Mouse (Mus musculus) liver, adult (tissue): ENCODE results near the gene Smndc1.

Experiments used
- GATA4 ChIP-seq: IDR thresholded peaks from 2 replicates; pipeline ENCODE4 v1.6.1; 2014; ENCODE audit warnings: mild to moderate bottlenecking, low read length; ENCODE audit not compliant: insufficient replicate concordance

The Smndc1 gene

DNA sequence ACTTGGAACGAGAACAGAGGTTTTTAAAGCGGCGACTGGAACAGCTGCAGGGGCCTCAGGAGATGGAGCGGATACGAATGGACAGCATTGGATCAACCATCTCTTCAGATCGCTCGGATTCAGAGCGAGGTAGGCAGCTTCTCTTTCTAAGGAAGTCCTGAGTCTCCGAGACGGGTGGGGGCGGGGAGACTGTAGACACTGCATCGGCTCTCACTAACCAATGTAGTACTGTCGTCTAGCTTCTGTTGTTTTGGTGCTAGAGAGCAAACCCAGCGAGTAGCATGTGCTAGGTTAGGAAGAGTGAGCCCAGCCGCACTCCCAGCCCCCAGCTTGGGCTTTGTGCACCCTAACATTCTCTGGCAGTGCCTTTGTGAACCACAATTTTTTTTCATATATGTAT, 20.1 kb downstream of the Smndc1 start:
- TF ChIP-seq GATA4, result no peak

DNA sequence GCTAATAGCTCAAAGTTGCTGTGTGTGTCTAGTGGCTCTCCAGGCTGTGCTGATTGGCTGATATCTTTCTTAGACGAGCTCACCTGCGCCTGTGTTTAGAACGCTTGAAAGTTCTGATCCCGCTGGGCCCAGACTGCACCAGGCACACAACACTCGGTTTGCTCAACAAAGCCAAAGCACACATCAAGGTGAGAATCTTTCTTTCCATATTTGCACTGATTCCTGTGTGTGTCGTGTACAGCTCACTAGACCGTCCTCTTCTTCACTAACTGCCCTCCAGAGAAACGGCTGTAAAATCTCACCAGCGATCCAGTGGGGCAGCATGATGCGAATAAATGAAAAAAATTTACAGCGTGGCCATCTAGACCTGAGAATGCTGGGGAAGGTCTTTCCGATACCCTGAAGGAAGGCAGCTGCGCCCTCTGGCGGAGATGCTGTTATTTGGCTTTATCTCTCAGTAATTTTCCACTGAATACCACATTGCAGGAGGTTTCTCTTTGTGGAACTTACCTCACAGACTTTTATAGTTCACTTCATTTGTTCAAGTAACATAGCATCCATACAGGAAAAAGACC, 20.8 kb downstream of the Smndc1 start:
- no peak for TF ChIP-seq GATA4

DNA sequence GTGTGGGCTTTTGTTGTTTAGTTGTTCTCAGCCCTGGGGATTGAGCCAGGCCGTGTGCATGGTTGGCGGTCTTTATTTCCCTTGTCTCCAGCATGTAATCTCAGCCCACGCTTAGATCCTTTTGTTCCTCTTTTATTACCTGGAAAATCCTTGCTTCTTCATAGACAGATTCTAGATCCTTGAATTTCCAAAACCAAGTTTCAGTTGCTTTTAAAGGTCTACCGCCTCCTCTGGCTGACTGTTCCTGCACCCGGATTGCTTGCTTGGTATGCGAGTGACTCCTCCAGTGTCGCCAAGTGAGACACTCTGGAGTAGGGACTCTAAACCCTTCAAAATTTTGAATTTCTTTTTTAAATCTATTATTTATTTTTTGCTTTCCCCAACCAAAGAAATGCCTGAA, 23.5 kb downstream of the Smndc1 start:
- no peak for TF ChIP-seq GATA4

DNA sequence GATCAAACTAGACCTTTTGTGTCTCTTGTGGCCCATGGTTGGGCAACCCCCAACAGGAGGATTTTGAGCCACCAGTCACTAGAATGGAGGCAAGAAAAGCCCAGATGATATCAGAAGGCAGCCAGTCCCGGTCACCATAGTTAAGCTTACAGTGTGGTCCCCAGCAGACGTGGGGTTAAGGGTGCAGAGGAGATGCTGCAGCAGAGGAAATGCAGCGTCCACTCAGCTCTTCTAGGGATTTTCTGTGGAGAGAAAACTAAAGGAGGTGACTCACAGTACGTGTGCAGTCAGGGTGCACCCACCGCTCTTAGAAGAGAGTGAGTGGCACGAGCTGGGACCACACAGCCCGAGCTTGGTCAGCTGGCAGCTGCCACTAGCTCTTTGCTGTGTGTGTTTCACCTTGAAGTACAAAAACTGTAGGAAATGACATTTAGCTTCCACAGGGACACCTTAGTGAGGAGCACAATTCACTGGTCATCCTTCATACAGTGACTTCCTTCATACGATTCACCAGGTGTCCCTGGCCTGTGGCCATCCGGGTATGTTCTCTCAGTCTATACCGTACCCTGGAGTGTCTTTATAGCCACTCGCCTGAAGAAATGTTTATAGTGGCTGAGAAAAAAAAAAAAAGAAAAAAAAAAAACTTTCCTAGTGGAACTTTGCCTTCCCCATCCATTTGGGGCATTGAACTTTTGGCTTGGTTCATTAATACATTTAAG, 24.2 kb downstream of the Smndc1 start:
- no peak for TF ChIP-seq GATA4

DNA sequence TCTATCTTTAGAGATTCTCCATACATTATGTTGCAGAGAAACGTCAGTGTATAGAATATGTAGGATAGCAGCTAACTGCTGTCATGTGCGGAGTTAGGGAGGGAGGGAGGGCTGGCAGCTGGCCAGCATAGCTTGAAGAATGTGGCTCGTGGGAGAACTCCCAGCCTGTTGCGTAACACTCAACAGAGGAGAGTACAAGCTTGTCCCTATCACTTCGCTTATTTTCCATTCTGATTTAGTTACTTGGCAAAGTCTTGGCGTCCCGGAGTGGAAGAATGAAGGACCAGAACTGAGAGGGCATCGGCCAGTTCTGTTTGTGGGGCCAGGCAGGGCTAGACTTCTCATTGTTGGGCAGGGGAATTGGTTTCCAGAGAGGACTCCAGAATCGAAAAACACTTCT, 25.4 kb downstream of the Smndc1 start:
- TF ChIP-seq GATA4, result no peak

DNA sequence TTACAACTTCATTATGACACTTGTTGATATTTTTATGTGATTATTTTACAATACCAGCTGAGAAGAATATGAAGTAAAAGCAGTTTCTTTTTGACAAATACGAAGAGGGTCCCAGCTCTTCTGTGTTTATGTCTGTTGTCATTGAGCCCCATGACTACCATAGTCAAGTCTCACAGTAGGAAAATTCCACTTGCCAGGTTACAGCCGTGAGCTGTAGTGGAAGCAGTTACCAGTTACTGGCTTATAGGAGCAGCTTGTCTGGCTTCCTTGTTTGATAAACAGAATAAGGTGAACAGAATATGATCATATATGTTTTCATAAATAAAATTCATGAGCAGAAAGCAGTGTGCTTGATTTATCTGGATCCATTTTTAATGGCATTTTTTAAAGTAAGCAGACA, 25.8 kb downstream of the Smndc1 start:
- TF ChIP-seq GATA4, result no peak

DNA sequence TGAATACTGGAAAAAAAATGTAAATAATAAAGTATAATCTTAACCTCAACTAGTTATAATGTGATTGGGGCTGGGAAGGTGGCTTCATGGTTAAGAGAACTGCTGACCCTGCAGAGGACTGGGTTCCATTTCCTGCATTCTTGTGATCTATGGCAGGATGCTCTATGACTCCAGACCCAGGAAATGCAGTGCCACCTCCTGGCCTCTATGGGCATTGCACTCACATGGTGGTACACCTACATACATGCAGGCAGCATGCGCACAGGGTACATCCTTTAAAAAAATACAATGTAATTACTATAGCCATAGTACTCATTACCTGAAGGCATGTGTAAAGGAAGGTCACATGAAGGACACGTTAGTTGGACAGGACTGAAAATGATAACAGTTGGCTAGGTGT, 27.4 kb downstream of the Smndc1 start:
- no peak for TF ChIP-seq GATA4

DNA sequence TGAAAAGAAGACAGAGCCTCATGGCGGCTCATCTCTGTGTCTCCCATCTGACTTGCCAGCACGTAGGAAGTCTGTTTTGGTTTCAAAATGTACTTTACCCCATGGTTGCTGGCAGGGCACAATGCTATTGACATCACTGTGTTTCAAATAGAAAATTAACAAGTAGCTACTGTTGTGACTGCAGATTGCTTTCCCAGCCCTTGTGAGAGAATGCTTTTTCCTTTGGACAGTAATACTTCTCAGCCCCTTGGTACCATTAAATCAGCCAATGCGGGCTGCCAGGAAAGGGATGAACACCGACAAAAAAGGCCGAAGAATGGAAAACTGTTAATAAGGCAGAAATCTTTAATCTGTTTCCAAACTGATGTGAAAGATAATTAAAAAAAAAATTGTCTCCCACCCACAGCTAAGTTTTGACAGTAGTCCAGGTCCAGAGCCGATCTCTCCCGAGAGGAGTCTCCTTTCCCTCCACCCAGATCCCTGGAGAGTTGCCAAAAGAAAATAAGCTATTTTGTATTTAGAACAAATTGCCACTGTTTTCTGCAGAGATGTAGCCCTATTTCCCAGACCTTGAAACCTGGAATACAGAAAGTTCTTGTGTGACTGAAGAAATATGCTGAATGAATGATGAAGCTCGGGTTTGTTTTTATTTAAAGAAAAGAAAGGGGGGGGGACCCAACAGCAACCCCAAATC, 30.0 kb downstream of the Smndc1 start:
- TF ChIP-seq GATA4, result no peak

DNA sequence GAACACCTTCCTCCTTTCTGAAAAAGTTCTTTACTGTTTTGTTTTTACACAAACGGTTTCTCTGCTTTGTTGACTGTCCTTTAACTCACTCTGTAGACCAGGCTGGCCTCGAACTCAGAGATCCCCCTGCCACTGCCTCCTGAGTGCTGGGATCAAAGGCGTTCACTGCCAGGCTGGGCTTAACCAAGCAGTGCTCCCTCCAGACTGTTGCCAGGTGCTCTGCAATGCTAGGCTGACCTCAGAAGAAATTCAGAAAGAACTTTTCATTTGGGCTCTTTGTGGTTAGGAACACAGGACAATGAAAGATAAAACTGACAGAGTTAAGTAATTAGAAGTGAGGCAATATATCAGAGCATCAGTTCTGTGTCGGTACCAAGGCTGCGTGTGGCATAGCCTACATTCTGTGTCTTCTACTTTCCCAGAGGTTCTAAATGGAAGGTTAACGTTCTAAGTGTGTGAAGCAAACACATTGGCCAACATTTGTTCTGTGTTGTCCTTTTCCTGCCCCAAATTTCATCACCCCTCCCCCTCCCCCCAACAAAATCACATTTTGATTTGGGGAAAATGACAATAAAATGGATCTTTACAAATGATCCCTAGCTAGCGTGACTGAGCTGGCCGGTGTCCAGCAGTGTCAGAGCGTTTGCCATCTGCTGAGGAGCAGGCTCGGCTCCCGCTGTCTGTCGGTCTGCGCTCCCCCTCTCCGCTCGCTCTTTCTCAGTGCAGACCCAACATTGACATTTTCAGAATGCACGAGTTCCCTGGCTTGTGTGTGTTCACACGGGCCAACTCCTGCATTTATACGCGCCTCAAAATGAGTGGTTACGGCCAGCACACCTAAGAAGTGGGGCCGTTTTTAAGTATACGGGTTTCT, 31.0 kb downstream of the Smndc1 start:
- TF ChIP-seq GATA4, result no peak

DNA sequence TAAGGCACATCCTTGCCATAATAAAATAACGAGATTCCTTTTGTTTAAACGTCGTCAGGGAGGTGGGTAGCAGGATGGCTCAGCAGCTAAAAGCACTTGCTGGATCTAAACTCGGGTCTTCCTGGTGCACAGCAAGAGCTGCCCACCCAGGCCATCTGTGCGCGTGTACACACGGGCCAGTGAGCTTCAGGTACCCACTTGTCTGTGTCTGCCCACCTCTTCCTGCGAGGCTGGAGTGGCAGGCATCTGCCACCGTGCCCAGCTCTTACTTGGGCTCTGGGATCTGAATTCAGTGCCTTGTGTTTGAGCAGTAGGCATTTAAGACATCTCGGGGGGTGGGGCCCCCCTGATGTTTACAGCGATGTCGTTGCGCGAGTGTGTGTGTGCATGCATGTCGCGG, 35.3 kb downstream of the Smndc1 start:
- no peak for TF ChIP-seq GATA4

DNA sequence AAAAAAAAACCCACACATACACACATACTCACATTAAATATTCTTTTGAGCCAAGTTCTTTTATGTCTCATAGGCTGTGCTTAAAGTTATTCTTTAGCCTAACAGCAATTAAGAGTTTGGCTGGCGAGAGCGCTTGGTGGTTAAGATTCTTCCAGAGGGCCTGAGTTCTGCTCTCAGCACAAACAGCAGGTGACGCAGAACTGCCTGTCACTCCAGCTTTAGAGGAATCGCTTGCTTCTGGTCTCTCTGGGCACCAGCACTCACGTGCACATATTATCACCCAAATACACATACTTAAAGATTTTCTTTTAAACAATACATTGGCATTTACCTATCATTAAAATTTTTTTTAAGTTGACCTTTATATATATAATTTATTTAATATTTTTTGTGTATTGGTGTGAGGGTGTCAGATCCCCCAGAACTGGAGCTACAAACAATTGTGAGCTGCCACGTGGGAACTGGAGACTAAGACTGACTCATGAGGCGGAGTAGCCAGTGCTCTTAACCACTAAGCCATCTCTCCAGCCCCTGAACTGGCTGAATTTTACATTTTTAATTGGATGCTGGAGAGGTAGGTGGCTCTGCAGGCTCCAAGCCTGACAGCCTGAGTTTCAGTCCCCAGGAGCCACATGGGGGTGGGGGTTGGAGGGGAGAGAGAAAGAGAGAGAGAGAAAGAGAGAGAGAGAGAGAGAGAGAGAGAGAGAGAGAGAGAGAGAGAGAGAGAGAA, 35.9 kb downstream of the Smndc1 start:
- no peak for TF ChIP-seq GATA4

DNA sequence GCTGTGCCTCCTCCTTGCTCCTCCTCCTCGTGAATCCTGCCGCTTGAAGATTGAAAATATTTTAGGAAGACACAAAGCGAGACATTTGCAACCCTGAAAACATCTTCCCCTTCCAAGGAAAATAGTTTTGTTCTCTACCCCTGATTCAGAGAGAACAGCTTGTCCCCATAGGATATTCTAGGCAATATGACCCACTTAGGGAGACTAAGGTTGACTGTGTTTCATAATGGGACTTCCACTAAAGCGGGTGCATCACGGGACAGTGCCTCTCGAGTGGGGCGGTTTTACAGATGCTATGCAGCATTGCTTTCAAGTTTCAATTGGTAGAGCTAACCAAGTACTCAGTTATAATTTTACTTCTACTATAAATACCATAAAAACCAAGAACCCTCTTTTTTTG, 36.5 kb downstream of the Smndc1 start:
- no peak for TF ChIP-seq GATA4

DNA sequence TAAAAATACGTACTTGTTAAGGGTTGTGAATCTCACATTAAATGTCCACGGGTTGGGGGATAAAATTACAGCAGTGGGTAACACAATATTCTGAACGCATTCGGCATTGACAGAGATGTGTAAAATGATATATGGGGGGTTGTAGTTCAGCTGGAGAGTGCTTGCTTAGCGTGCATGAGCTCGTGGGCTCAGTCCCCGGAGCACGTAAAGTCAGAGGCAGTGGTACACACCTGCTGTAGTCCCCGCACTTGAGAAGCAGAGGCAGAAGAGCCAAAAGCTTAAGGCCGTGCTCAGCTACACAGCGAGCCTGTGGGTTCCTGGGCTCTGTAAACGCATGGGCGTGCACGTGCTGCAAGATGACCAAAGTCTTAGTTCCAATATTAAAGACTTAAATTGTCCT, 44.6 kb downstream of the Smndc1 start:
- no peak for TF ChIP-seq GATA4

DNA sequence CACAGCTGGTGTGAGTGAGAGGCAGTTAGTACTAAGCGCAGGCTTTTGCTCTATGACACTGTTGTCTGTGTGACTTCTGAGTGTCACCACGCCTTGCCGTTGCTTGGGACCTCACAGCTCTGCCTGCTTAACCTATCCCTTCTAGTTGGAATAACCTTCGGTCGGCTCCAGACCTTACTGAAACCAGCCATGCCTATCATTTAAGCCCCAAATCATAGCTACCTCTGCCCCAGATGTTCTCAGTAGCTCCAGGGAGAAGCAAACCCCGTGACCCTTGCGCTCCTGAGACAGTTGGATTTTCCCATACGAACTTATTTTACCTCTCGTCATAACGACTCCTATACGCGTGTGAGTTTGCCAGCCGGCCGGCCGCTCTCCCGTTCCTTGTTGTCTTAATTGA, 46.3 kb downstream of the Smndc1 start:
- no peak for TF ChIP-seq GATA4

DNA sequence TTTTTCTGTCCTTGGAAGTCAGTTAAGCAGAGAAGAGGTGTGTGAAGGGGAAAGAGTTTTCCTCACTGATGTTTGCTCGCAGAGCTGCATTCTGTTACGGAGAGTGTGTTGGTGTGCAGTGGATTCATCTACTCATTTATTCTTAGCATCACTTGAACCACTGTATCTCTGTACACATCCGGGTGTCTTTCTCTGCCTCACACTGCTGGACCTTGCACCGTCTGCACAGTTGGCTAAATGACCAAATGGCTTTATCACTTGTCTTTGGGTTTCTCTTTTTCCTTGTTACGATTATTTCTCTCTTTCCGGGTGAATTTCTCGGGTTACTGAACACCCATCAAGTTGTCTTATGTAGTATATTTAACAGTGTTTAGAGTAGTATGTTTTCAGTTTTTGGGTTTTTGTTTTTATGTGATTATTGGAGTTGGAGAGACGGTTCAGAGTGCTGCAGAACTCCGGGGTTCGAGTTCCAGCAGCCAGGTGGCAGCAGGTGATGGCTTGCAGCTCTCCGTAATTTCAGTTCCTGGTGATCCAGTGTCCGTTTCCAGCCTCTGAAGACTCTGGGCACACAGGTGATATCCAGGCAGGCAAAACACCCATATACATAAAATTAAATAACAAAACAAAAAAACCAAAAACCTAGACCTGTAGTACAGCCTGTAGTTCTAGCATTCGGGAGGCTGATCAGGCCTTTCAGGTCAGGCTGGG, 47.0 kb downstream of the Smndc1 start:
- TF ChIP-seq GATA4, result no peak

DNA sequence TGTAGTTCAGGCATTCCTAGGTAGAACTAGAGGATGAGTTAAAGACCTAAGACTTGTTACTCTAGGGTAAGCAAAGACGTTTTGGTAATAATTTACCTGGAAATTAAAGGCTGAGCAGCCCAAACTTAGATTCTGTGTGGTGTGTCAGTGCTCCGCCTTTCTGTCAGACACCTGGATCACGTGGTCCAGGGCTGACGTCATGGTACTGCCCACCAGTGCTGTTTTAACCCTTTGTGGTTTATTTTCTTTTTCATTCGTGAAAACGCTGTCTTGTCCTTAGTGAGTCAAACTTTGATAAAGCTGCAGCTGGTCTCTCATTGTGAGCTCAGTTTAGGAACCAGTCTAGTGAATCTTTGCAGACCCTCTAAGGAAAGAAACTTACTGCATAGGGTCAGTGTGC, 50.0 kb downstream of the Smndc1 start:
- no peak for TF ChIP-seq GATA4
